Mouse (Mus musculus) kidney, adult 2 months (tissue): ENCODE measurements around the gene Tmem221. TPM values are rescaled to one million over a fixed set of nuclear protein-coding genes. Genes with fewer than 3 reads are reported as not detected.

Experiments
- DNase-seq: peaks from one replicate; pipeline ENCODE4 v3.0.0; 2021
- H3K27ac ChIP-seq: fragments of 200-500 bp; 2 replicates; pipeline ENCODE4 v1.5.1; 2012; ENCODE audit warnings: low read depth, low read length, control low read depth, inconsistent platforms; ENCODE audit not compliant: insufficient read depth
- H3K27me3 ChIP-seq: fragments of 200-500 bp; replicated peaks from 2 replicates; pipeline ENCODE4 v1.6.1; 2012; ENCODE audit warnings: mild to moderate bottlenecking, moderate library complexity, low read length, inconsistent platforms; ENCODE audit not compliant: control insufficient read depth, insufficient read depth
- H3K36me3 ChIP-seq: fragments of 200-500 bp; 2 replicates; pipeline ENCODE4 v1.6.1; 2012; ENCODE audit warnings: mild to moderate bottlenecking, moderate library complexity, low read length, inconsistent platforms; ENCODE audit not compliant: control insufficient read depth, insufficient read depth
- H3K4me1 ChIP-seq: fragments of 200-500 bp; 2 replicates; pipeline ENCODE4 v1.6.1; 2011; ENCODE audit warnings: low read length; ENCODE audit not compliant: control insufficient read depth, insufficient read depth
- H3K4me3 ChIP-seq: fragments of 200-500 bp; 2 replicates; pipeline ENCODE4 v1.5.1; 2011; ENCODE audit warnings: mild to moderate bottlenecking, low read depth, low read length, control low read depth; ENCODE audit not compliant: insufficient read depth
- CTCF ChIP-seq: fragments of 200-500 bp; conservative IDR thresholded peaks from 2 replicates; pipeline ENCODE4 v1.5.1; 2011; ENCODE audit warnings: low read depth, mild to moderate bottlenecking, control low read depth, low read length, moderate library complexity, mixed read lengths; ENCODE audit not compliant: insufficient read depth, insufficient read length
- POLR2A ChIP-seq: fragments of 200-500 bp; IDR thresholded peaks from one replicate; pipeline ENCODE4 v1.6.1; 2011; ENCODE audit warnings: low read depth, low read length, control low read depth
- WGBS: fragments of 180-500 bp; shearing (Covaris S2); methylation state at CpG from one replicate; pipeline ENCODE4 v1.1.7; 2018; 5-methylcytosine and 5-hydroxymethylcytosine counted together
- polyA plus RNA-seq: library from polyadenylated mRNA; depleted of rRNA; stranded (reverse); fragments of >200 nt; gene quantifications from 2 replicates; pipeline ENCODE4 v1.2.3, GENCODE M21; 2012; rRNA removed

The Tmem221 gene
- 7.8 and 8.4 TPM in 2 replicates for polyA plus RNA-seq

DNA sequence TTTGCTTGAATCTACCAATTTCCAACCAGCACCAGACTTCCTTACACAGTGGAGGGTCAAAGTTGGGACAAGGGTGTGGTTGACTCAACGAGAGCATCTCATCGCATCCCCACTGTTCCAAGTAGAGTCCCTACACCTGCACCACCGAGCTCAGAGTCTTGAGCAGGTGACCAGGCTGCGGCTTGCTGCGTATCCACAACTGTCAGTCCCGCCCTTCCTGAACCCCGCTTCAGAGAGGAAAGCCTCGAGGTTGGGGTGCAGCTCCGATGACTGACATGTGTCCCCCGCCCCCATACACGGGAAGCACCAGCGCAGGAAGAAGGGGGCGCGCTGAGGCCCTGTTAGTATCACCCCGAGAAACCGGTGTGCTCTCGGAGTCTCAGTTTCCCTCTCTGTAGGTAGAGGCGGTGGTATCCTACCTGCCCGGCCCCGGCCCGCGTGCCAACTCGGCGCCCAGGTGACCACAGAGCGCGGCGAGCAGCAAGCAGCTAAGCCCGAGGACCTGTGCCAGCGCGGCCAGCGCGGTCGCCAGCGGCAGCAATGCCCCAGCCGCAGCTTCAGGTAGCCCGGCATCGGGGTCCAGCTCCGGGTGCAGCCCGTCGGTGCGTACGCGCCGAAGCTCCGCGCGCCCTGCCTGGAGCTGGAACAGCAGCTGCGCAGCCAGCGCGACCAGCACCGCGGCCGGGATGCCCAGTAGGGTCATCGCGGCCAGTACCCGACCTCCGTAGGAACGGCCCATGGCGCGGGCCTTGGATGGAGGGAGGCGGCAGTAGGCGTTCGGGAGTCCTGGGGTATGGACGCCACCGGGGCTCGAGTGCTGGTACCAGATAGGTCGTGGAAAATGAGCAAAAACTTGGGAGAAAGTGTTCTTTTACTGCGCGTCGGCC is at the start of gene Tmem221:
TSS of gene Tmem221 (minus strand) at position 801 of the 887 bp plus-strand sequence.
- H3K36me3 ChIP-seq: no peaks in the 10 kb centered on the region
- TF ChIP-seq POLR2A (no peak), CTCF (no peak)
- H3K27ac ChIP-seq: 0 out of 2 replicates have a peak within 1 kb of the TSS, but pooled peaks have one; percentile 15
- peak within 1 kb of the TSS; percentile 62 for H3K4me3 ChIP-seq
- peaks cover 2% of the 10 kb centered on the region; the same call in 1 of the 2 replicates for H3K4me1 ChIP-seq
- no peaks in the 10 kb centered on the region for H3K27me3 ChIP-seq
- DNase-seq: no peak
- whole genome bisulfite sequencing: 6% methylated on average over 70 of the region's 70 CpGs

DNA sequence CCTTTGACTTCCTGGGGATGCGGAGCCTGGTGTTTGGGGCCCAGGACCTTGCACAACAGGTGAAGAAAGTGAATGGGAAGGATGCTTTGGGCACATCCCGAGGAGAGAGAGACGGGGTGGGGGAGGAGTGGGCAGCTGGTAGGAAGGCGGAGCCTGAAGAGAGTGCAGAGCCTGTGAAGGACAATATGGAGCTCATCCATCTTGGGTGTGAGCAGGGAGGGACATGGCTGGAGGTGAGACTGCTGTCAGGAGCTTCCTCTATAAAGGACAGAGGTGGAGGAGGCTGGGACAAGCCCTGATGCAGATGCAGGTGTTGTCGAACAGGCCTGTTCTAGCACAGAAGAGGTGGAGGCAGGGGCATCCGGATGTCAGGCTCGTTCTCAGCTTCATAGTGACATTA is 45.4 kb upstream of the Tmem221 start:
- Histone ChIP-seq H3K4me1 (peaks cover 7% of the 10 kb centered on the region; the same call in 1 of the 2 replicates), H3K27ac (no peak overlapping the region), H3K27me3 (no peaks in the 10 kb centered on the region), H3K4me3 (no peak overlapping the region), H3K36me3 (no peaks in the 10 kb centered on the region)
- DNase-seq: no peak
- TF ChIP-seq CTCF (no peak), POLR2A (no peak)
- 80% methylated on average over 7 of the region's 7 CpGs for WGBS

DNA sequence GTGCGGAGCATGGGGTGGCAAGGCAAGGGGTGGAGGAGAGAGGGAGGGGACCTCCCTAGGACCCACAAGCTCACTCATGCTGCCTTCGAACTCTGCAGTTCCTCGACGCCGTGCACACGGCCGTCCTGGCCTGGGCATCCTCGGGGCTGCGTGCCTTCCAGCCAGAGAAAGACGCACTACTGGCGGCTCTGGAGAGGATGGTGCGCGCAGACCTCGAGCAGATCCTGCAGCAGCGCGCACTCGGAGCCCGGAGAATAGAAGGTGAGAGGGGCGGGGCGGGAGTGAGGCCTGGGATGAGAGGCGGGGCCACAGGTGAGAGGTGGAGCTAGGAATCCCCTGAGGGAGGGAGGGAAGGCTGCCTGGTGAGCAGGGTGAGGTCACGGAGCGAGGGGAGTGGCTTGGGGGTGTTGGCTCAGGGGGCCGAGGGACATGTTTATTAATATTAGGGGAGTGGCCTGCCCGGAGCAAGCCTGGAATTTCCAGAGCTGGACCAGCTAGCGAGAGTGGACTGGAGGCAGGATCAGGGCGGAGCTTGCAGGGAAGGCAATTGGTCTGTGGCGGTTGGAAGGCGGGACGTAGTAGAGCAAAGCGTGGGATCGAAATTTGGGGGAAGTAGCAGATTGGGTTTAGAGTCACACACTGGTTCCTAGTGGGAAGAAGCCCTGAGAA is 44.1 kb upstream of the Tmem221 start:
- WGBS: 3% methylated on average over 32 of the region's 32 CpGs
- Histone ChIP-seq H3K27ac (no peak overlapping the region), H3K27me3 (no peaks in the 10 kb centered on the region), H3K4me1 (peaks cover 7% of the 10 kb centered on the region; the same call in 1 of the 2 replicates), H3K4me3 (peak overlapping the region; percentile 25), H3K36me3 (no peaks in the 10 kb centered on the region)
- peak; percentile 94 for DNase-seq
- TF ChIP-seq CTCF (no peak), POLR2A (no peak)

DNA sequence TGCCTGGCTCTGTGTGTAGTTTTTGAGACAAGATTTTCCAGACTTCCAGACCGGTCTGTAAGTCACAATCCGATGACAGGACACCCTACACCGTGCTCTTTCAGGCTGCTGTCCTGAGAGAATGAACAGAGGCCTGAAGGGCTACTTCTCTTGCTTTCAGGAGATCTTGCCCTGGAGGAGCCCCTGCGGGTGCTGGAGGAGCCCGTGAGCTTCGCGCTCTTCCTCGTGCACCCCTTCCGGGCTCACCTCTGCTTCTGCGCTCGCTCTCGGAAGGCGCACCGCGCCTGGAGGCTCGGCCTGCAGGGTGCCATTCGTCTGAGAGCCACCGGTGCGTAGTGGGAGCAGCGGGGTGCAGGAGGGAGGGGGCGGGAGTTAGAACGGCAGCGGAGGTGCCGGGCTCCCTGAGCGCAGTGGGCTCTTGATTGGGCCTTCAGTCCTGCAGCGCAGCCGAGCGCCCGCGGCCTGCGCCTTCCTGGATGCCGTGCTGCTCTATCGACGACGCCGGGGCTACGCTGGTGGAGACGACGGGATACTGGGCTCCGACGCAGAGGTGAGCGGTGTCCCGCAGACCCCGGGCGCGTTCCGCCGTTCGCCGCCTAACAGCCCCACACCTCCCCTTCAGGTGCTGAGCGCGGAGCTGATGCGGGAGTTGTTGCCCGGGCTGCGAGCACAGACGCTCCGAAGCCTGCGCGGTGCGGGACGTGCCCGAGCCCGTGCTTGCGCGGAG is 43.4 kb upstream of the Tmem221 start:
- DNase-seq: no peak
- peaks cover 7% of the 10 kb centered on the region; the same call in 1 of the 2 replicates for H3K4me1 ChIP-seq
- no peaks in the 10 kb centered on the region for H3K27me3 ChIP-seq
- H3K4me3 ChIP-seq: no peak overlapping the region
- H3K36me3 ChIP-seq: no peaks in the 10 kb centered on the region
- H3K27ac ChIP-seq: no peak overlapping the region
- 14% methylated on average over 65 of the region's 65 CpGs for WGBS
- TF ChIP-seq CTCF: no peak

DNA sequence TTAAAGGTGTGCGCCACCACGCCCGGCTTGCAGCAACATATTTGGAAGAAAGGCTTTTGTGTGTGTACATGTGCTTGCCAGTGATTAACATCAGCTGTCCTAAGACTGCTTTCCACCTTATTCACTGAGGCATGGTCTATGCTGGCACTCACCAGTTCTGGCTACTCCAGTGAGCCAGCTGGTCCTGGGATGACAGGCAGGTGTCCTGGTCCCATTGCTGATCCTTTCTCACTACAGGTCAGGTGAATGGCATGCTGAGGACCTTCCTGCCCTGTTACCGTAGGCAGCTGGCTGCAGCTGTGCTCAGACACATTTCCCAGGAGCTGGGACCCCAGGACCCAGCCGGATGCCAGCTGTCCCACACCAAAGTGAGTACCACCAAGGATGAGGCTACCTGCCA is 40.2 kb upstream of the Tmem221 start:
- no peak overlapping the region for H3K27ac ChIP-seq
- 92% methylated on average over 5 of the region's 5 CpGs for WGBS
- TF ChIP-seq CTCF (no peak), POLR2A (no peak)

DNA sequence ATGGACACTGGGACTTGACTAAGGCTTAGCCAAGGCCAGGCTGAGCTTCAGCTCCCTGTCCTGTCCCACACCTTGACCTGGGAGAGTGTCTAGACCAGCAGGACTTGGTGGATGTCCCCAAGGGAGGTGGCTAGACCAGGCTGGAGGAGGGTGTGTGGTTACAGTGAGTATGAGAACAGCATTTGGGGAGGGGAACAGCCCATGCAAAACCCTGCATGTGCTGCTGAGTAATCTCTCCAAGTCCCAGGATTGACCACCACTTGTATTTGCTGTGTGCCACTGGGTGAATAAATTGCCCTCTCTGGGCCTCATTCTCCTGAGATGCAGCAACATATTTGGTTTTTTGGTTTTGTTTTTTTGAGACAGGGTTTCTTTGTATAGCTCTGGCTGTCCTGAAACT is 39.7 kb upstream of the Tmem221 start:
- no peaks in the 10 kb centered on the region for H3K36me3 ChIP-seq
- H3K4me3 ChIP-seq: no peak overlapping the region
- DNase-seq: no peak
- no peaks in the 10 kb centered on the region for H3K27me3 ChIP-seq
- H3K27ac ChIP-seq: no peak overlapping the region
- peaks cover 11% of the 10 kb centered on the region; the same call in 1 of the 2 replicates for H3K4me1 ChIP-seq
- TF ChIP-seq POLR2A (no peak), CTCF (no peak)

More for the DNA sequence above, 40.2 kb upstream of the Tmem221 start:
- no peak for DNase-seq
- Histone ChIP-seq H3K4me3 (no peak overlapping the region), H3K4me1 (peaks cover 11% of the 10 kb centered on the region; the same call in 1 of the 2 replicates), H3K36me3 (no peaks in the 10 kb centered on the region), H3K27me3 (no peaks in the 10 kb centered on the region)
